Mouse (Mus musculus) liver (tissue): Measurements from ENCODE around the gene Cnp.
A peak's percentile ranks its signal among the peaks of the same experiment; 100 is the strongest.
"Not testable (repeated sequence)": the region's sequence is repeated elsewhere in the genome, so short reads cannot be mapped to it uniquely, and the experiment has no call there.

ENCODE experiments used
- DNase-seq: peaks from one replicate; pipeline ENCODE4 v3.0.0-alpha.2; 2020; ENCODE audit warnings: mixed read lengths

Cnp gene

DNA sequence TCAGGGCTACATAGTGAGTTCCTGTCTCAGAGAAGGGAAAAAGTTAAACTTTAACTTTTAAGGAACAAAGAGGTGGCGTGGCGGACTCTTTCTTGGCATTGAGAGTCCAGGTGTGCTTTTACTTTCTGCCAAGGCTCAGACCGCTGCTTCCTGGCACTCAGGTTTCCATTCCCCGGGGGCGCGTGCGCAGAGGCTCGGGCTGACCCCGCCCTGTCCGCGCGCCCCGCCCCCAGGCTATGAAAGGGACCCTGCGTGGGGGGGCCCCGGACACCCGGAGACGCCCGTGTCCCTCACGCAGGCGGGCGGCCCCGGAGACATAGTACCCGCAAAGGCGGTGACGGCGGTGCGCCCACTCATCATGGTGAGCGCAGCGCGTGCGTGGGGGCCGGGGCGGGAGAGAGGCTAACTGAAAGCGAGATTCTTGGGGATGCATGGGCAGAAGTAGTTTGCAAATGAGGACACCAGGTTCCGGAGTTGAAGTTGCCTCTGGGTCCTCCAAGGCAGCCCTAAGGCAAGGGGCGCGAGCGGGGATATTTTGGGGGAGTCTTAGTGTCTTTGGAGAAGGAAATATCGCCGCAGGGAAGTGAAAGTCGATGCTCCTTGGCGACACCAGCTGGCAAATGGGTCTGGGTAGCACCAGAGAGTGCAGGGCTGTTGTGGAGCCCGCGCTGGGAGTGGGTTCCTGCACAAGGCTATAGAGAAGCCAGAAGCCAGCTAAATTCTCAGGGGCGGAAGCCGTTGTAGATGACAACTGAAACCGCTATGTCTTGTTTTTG is at the start of gene Cnp:
TSS of gene Cnp (plus strand) at position 197 of the 776 bp plus-strand sequence.
- peak; percentile 79 for DNase-seq

DNA sequence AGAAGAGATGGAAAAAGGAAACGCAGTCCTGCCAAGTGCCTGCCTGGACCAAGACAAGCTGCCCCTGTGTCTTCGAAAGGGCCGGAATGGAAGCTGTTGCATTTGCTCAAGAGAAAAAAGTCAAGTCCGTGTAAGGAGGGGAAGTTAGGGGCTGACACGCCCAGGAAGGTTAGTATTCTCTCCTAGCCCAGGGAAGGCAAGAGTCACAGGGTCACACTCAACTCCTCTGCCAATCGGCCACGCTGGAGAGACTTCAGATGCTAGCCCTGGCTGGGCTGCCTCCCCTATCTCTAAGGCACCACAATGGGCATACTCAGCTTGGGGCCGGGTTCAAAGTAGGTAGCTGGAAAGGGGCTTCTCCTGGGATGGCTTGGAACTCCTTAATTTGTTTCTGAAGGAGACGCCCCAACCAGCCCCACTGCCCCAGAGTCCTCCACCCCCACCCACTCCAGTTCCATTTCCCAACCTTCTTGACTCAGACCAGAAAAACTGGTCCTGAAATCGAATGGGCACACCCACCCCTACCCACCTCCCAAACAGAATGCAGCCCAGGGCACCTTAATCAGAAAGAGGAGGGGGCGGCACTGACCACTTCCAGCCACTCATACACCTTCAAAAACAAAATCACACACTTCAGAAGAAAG is 49.6 kb upstream of the Cnp start:
- no peak for DNase-seq

DNA sequence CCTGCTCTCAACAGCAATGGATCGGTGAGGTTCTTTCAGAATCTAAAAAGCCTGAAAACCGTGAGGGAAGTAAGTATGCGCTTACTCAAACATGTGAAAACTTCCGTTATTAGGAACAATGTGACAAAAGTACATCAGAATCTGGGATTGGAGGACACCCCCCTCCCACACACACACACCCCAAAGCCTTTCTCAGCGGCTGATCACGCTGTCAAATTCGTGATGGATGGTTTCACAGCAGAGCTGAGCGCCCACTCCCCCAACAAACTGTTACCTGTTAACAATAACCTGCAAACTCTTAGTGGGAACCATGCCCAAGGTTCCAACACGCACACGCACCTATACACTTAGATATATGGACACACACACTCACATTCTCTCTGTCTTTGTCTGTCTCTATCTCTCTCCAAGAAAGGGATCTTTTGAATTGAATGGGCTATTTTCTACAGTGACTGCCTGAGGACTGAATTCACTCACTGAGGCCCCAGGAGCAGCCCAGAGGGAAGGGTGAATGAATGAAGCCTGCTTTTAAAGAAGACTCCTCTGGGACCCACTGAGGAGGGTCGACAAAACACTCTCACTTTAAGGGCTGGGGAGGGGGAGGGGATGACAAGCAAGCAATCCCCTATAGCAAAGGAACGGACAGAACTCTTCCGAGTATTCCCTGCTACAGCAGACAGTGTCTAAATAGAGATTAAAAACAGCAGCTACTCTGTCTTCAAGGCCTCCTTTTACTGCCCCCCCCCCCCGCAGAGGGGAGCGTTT is 48.5 kb upstream of the Cnp start:
- no peak for DNase-seq

DNA sequence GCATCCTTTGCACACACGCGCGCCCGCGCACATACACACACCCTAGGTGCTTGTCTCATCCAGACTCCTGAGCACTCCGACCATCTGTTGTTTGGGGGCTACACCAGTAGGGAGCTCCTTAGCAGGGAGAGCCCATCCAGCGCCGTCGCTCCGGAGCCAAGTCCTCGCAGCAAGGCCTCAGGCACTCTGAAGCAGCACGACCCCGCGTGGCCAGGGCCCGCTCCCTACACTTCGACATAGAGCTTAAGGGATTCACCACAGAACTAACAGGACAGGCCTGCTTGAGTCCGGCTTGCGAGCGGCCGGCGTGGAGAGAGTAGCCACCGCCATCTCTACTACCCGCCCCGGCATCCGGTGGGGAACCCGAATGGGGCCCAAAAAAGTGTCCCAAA is 47.6 kb upstream of the Cnp start:
- peak; percentile 68 for DNase-seq

DNA sequence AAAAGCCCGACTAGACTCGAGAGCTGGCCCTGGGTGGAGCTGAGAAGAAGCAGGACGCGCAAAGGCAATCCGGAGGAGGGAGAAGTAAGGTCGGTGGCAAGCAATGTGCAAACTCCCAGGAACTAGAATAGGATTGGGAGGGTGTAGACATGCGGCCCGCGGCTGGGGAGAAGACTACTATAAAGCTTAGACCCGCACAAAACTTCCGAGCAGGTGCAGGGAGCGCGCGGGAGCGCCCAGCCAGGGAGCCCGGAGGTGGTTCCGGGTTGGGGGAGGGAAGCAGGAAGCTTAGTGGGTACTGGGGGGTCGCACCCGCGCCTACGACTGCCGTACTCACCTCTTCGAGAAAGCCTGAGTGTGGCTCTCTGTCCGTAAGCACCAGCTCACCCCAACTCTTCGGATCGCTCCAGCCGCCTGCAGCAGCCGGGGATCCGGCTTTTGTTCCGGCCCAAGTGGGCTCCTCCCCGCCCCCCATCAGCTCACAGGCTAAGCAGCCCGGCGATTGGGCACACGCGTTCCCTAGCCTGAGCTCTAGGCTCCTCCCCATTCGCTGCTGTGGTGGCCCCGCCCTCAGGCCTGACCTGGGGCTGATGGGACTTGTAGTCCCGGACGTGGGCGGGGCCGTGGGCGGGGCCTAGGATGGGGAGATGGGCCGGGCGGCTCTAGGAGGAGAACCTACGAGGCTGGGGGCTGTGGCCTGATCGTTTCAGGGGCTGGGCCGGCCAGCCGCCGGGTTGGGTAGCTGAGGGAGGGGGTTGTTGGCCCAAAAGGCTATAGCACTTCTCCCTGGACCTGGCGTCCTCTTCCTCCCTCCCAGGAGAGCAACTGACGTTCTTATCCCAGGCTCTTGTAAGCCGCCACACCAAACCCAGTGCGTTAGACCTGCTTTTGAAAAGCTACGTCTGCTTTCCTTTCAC is 47.0 kb upstream of the Cnp start, which contains the start of gene Acly:
TSS of gene Acly (minus strand) at position 543 of the 917 bp plus-strand sequence.
- peak; percentile 100 for DNase-seq

DNA sequence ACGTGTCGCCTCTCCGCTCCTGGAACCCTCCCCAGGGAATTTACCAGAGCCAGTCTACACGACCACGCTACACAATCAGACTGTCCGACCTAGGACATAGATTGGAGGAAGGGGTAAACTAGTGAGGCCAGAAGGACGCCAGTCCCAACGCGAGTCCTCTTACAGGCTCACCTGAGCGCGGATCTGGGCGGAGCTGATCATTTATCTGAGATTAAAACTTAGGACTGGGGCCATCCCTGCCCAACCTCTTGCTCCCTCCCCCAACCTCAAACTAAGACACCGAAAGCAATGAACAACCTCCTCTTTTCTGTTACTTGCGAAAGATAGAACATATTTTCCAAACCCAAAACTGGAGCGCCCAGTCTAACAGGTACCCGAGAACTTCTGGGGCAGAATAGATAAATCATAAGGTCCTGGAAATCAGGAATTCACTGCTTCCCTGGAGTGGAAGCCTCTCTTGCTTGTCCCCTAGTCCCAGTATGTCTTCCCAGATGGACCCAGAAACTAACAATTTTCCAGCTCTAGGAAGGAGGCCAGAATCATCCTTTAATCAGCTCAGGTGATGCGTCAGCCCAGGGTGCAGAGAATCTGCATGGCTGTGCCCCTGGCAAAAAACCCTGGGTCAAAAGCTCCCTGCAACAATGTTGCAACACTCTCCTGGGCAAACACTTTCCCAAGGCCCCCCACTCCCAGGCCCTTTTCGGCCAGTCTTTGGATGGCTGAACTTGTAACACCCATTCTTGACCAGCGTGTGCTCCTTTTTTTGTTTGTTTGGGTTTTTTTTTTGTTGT is 46.1 kb upstream of the Cnp start:
- no peak for DNase-seq

DNA sequence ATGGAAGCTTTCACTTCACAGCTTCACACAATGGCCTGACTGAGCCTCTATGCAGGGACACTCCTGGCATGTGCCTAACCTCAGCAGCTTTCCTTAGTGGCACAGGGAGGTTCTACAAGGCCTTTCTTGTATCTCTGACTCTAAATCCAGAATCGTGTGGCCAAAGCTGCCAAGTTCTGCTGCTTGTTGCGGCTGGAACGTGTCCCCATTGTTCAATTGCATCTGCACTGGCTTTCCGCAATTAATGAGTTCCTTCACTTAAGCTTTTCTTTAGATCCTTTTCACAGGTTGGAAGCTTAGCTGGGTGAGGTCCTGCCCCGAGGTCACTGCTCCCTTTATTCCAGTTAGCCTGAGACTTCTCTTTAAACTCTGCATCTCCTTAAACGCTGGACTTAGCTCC is 40.8 kb upstream of the Cnp start:
- DNase-seq = no peak

DNA sequence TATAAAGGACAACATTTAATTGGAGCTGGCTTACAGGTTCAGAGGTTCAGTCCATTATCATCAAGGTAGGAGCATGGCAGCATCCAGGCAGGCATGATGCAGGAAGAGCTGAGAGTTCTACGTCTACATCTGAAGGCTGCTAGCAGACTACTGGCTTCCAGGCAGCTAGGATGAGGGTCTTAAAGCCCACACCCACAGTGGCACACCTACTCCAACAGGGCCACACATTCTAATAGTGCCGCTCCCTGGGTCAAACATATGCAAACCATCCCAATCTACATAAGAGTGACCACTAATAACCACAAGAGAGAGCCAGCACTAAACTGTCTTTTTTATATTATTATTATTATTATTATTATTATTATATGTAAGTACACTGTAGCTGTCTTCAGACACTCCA is 40.3 kb upstream of the Cnp start:
- DNase-seq = not testable (repeated sequence)

DNA sequence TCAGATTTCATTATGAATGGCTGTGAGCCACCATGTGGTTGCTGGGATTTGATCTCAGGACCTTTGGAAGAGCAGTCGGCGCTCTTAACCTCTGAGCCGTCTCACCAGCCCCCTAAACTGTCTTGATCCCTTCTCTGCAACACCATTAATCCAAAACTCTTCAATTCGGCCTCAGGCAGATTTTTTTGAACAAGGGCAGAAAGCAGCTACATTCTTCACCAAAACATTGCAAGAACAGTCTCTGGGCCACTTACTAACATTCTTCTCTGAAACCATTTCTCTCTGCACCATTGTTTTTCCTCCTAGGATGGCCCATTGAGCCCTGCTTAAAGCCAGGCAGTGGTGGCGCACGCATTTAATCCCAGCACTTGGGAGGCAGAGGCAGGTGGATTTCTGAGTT is 39.9 kb upstream of the Cnp start:
- not testable (repeated sequence) for DNase-seq

DNA sequence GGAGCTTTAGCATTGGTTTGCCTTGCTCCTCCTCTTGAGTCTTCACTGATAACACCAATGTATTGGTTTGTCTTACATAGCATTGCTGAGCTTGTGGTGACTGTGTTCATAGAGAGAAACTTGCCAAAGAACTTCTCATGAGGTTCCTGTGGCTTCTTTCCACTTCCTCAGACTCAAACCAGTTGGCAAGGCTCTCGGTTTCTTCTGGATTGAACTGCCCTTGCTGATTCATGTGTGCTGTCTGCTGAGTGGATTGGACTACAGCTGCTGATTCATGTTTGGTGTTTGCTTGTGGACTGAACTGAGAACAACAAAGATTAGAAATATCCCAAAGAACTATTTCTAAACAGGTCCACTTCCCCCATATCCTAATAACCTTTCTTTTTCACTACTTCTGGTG is 38.7 kb upstream of the Cnp start:
- no peak for DNase-seq

DNA sequence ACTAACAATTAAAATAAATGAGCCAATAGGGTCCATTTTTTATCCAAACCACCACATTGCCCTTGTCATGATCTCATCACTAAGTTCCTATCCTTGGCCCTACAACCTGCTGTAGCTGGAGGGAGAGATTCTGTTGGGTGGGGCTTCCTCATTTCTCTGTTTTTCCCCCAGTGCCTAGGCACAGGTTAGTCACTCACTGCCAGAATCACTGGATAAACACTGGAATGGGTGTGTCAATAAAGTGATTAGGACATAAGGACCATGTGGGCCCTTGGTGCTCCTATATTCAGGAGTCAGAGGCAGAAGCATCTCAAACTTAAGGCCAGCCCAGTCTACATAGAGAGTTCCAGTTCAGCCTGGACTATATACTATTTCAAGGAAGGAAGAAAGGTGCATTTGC is 38.2 kb upstream of the Cnp start:
- DNase-seq = no peak

DNA sequence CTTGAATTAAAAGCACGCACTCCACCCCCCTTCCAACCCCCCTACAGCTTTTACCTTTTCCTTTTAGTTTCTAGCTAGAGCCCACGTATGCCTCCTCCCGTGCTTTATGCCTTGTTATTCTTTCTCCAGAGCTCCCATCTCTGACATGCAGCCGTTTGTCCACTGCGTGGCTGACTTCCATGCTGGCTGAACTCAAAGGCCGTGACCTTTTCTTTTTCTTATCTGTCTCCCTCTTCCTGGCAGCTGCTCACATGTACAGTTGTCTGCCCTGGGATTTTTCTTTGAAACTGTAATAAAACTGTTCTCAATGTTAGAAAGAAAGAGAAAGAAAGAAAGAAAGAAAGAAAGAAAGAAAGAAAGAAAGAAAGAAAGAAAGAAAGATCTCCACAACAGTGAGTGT is 33.7 kb upstream of the Cnp start:
- no peak for DNase-seq

DNA sequence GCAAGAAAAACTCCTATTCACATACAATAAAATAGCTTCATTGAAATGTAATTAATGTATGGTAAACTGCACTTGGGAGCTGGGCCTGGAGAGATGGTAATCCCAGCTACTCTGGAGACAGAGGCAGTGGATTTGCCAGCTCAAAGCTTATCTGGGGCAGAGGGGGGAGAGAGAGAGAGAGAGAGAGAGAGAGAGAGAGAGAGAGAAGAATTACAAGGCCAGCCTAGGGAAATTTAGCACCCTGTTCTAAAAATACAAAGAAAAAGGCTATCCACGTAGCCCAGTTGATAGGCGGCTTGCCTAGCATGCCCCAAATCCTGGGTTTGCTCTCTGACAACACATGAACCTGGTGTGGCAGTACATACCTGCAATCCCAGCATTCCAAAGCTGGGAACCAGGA is 33.1 kb upstream of the Cnp start:
- no peak for DNase-seq

DNA sequence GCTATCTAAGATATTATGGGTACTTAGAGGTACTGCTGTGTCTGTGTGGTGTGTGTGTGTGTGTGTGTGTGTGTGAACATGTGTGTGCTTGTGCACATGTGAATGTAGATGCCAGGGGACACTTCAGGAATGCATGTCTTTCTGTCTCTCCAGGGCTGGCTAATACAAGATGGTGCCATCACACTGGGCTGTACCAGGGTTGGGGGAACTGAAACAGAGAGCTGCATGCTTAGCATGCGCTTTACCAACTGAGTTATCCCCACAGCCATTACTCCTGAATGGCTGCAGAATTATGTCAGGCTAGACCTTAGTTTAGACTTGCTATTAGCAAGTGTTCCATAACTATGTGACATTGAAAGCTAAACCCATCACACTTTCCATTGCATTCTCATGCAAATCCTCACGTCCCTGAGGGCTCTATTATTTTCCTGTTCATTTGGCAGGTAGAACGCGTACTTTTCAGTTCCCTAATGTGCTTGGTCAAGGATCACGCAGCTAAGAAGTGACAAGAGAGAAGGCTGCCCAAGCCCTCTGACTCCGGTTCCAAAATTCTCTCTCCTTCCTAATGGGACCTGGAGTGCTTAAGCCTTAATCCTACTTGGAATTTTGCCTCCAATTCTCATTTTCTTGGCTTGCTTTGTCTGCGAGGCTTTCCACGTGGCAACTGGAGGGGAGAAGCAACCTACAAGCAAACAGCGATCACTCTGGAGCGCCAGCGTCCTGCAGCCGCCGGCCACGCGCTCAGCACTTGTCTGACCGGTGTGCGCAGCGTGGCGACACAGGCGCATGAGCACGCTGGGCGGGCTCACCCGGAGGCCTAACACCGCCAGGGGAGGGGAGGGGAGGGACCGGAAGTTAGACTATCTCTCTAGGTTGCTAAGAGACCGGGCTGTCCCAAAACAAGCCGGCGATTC is 29.6 kb upstream of the Cnp start, which contains the start of gene Ttc25:
TSS of gene Ttc25 (plus strand) at position 776 of the 914 bp plus-strand sequence.
- DNase-seq = peak; percentile 91

DNA sequence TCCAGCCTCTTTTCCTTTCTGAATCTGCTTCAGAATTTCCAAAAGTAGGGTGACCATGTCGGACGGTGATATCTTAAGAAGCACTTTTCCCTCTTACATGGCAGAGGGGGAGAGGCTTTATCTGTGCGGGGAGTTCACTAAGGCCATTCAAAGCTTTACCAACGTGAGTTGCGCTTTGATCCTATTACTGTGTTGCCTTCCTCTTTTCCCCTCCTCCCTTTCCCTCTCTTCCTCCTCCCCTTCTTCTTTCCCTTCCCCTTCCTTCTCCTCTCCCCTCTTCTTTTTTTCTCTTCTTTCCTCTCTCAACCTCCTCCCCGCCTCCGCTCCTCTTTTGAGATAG is 29.0 kb upstream of the Cnp start:
- no peak for DNase-seq

DNA sequence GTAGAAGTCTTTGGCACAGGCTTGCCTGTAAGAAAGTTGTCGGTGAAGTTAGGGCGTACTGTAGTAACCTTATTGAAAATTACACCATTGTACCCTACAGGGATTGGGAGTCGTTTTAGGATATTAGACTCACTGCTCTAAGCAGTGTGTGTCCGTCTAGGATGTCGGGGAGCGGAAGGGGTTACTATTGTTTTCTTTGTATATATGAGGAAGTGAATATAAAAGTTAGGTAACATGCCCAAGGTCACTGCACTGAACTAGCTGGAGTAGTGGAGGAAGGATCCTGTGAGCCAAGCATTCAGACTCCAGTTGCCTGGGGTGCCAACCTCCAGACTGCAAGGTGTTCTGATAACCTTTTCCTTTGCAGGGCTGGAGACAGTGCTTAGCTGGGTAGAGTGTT is 27.7 kb upstream of the Cnp start:
- DNase-seq = no peak

DNA sequence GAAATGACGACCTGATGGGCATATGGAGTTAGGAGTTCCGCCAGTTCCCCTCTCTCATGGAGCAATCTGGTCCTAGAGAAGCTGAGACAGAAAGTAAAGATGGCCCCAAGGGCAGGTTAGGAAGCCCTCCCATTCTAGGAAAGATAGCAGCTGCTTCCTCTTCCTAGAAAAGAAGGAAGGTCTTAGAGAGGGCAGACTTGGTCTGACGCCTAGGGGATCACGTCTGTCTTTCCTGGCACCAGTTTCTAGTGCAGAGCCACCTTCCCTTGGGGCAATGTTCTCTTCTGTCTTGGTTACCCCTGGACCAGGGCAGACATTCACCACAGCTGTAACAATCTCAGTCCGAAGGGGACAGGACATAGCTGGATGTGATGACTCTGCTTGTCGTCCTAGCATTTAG is 26.6 kb upstream of the Cnp start:
- DNase-seq = no peak

DNA sequence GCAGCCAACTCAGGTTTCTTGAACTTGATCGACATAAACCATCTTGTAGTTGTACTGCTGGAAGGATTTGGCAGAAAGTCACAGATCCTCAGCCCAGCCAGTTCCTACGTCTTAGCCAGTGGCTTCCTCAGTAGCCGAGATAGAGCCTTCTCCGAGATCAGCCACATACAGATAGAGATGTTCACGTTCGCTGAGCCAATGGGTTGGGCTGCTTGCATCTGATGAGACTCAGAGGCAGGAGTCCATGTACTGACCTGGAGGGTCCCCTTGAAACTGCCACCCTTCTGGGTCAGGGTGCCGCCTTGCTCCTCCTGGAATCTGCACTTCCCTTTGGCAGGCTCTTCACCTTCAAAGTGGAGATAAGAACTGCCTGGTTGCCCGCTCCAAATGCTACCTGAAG is 25.2 kb upstream of the Cnp start:
- DNase-seq = no peak

DNA sequence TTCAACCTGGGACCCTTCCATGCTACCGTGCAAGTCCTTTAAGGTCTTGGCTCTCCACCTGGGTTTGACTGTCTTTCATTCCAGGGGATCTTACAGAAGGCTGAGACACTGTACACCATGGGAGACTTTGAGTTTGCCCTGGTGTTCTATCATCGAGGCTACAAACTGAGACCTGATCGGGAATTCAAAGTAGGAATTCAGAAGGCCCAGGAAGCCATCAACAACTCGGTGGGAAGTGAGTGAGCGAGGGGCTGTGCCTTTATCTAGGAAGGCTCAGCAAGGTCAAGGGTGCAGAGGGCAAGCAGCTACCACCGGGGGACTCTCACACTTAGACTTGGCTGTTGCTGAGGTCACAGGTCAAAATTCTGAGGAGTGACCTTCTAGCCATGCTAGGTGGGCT is 24.6 kb upstream of the Cnp start:
- no peak for DNase-seq

DNA sequence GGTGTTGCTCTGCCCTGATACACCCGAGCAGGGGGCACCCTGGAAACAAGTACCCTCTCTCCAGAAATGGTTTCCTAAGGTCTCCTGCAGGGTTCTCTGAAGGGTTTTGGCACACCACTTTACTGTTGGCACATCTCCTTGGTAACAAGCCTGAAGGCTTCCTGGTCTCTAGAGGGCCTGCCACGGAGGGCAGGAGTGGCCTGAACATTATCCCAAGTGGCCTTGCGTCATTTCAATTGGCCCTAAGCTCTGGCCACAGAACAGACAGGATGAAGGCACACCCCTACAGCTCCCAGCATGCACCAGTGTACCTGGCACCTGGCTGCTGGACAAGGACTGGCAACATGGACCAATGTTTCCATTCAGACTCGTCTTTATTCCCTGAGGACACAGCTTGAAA is 21.9 kb upstream of the Cnp start:
- no peak for DNase-seq

DNA sequence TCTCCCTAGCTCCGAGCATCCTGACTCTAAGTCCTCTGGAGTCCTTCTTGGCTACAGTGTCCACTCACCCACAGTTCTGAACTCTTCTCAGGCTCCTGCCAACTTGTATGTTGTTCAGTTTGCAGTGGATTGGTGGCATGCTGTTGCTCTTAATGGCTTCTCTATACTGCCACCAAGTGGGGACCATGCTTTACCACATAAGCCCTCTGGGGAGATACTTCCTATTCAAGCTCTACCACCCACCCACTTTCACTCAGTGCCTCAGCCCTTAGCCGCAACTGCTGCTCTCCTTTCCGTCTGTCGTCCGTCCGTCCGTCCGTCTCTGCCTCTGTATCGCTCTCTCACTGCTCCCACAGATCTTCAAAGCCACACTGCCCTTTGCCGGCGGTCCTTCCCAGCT is 19.1 kb upstream of the Cnp start:
- peak; percentile 55 for DNase-seq
